Mouse (Mus musculus): ENCODE measurements around the gene Lrrc49. TPM values are rescaled to one million over a fixed set of nuclear protein-coding genes. Genes with fewer than 3 reads are reported as not detected.

The Lrrc49 gene
- total and polyA plus RNA-seq, 2 experiments from 2014 or later: 4.9 to 7.2 TPM

DNA sequence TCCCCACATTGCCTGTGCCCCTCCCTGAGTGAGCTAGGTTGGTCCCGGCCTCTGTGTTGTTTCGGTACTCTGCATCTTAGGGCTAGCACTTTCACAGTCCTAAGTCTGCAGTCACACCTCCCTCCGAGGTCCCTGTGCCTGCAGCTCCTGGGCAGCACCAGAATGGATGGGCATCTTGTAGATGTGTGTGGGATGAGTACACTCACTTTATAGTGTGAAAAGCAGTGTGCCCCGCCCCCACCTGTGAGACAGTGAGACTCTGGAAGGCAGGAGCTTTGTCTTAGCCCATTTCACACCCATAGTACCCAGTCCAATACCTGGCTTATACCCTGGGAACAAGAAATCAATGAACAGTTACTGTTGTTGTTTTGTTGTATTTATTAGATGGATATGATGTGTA is 27.3 kb upstream of the Lrrc49 start:
- Histone ChIP-seq H3K9ac (replicated peaks; ENCODE audit: low read depth, low read length) (no peak overlapping the region), H3K27ac (ENCODE audit: low read depth) (no peak overlapping the region), H3K4me2 (ENCODE audit: low read depth, low read length) (no peak overlapping the region), H3K27me3 (ENCODE audit: control insufficient read depth, insufficient read depth, low read length) (peaks cover 4% of the 10 kb centered on the region; the same call in 1 of the 2 replicates), H3K4me1 (ENCODE audit: control insufficient read depth, insufficient read depth) (peaks cover 7% of the 10 kb centered on the region; the same call in 1 of the 2 replicates), H3K9me3 (replicated peaks; ENCODE audit: control insufficient read depth, low read length) (no peaks in the 10 kb centered on the region), H3K4me3 (ENCODE audit: low read depth, low read length) (no peak overlapping the region), H3K36me3 (replicated peaks; ENCODE audit: control insufficient read depth, insufficient read depth, low read length) (no peaks in the 10 kb centered on the region)
- no peak for TF ChIP-seq CTCF (IDR thresholded peaks at IDR 0.05; ENCODE audit: low read depth)
- no peak for TF ChIP-seq EP300 (IDR thresholded peaks at IDR 0.05; ENCODE audit: low read depth)
- WGBS: 82% methylated on average over 4 of the region's 4 CpGs
- DNase-seq (ENCODE audit: low spot score) (no peak), ATAC-seq (ENCODE audit: insufficient read depth, low read depth) (no peak)

DNA sequence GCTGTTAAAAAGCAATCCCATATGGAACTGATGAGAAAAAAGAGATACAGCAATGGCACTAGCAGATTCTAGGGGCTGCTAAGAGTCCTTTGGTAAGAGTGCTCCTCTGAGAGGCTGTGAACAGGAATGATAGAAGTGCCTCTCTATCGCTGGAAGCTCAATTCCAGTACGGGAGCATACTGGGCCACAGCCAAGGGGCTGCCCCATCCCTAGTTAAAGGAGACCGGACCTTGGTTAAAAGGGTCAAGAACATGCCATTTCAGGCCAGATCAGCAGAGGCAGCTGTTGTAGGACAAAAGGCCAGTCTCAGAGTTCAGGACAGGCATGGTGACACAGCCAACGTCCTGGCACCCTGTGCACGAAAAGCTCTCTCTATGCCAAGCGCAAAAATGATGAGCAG is 26.2 kb upstream of the Lrrc49 start:
- TF ChIP-seq CTCF (IDR thresholded peaks at IDR 0.05; ENCODE audit: low read depth) (no peak), EP300 (IDR thresholded peaks at IDR 0.05; ENCODE audit: low read depth) (no peak)
- H3K9me3 ChIP-seq (replicated peaks; ENCODE audit: control insufficient read depth, low read length): no peaks in the 10 kb centered on the region
- H3K27ac ChIP-seq (ENCODE audit: low read depth): no peak overlapping the region
- DNase-seq (ENCODE audit: low spot score): no peak
- no peak overlapping the region for H3K4me2 ChIP-seq (ENCODE audit: low read depth, low read length)
- WGBS: 59% methylated on average over 6 of the region's 6 CpGs
- no peak overlapping the region for H3K4me3 ChIP-seq (ENCODE audit: low read depth, low read length)
- ATAC-seq (ENCODE audit: insufficient read depth, low read depth): no peak
- H3K36me3 ChIP-seq (replicated peaks; ENCODE audit: control insufficient read depth, insufficient read depth, low read length): no peaks in the 10 kb centered on the region
- no peak overlapping the region for H3K9ac ChIP-seq (replicated peaks; ENCODE audit: low read depth, low read length)
- peaks cover 4% of the 10 kb centered on the region; the same call in 1 of the 2 replicates for H3K27me3 ChIP-seq (ENCODE audit: control insufficient read depth, insufficient read depth, low read length)
- peaks cover 7% of the 10 kb centered on the region; the same call in 1 of the 2 replicates for H3K4me1 ChIP-seq (ENCODE audit: control insufficient read depth, insufficient read depth)

DNA sequence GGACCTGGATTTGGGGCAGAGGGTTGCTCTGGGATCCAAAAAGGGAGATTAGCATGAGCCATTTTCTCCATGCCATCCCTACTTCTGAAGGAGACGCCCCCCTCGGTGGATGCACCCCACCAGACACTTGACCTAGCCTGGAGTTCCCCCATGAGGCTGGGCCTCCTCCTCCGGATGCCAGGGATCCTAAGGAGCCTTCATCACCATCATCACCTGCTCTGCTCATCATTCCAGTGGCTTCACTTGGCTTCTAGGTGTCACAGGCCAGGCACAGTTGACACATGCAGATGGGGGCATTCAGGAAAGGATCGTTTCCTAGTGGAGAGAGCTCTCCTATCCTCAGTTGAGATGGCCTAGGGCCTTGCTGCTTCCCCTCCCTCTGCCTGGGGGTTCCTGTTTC is 25.7 kb upstream of the Lrrc49 start:
- no peak for DNase-seq (ENCODE audit: low spot score)

DNA sequence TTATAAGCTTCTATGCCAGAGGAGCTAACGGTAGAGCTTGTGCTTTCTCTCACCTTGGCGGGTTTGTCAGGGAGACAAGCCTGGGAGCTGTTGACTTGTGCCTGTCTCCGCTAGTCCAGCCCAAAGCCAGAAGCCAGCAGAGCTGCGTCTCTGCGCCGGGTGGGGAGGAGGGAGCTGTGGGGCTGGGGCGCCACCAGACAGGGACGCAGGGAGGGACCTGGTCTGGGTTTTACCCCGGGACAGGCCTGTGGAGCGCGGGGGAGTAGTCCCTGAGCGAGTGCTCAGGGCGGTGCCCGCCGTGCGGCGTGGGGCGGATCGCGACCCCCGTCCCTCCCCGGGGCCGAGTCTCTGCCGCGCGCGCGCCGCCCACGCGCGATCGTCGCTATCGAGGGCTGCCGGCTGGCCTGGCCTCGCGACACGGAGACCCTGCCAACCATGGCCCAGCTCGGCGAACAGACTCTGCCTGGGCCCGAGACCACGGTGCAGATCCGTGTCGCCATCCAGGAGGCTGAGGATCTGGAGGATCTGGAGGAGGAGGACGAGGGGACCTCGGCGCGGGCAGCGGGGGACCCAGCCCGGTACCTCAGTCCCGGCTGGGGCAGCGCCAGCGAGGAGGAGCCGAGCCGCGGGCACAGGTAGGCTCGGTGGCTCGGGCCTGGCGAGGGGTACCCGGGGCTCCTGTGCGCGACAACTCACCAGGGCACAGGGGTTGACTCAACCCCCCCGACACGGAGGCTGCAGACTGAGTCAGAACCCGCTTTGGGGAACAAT is 25.0 kb upstream of the Lrrc49 start, which contains the start of gene Larp6:
Larp6 (plus strand) TSS at position 219 of the 771 bp plus-strand sequence.
- Histone ChIP-seq H3K27me3 (ENCODE audit: control insufficient read depth, insufficient read depth, low read length) (peaks cover 4% of the 10 kb centered on the region; the same call in 1 of the 2 replicates), H3K9ac (replicated peaks; ENCODE audit: low read depth, low read length) (peak within 1 kb of the TSS; percentile 54), H3K9me3 (replicated peaks; ENCODE audit: control insufficient read depth, low read length) (no peaks in the 10 kb centered on the region), H3K4me2 (ENCODE audit: low read depth, low read length) (peak within 1 kb of the TSS; percentile 95), H3K27ac (ENCODE audit: low read depth) (no peak within 1 kb of the TSS), H3K36me3 (replicated peaks; ENCODE audit: control insufficient read depth, insufficient read depth, low read length) (no peaks in the 10 kb centered on the region), H3K4me3 (ENCODE audit: low read depth, low read length) (peak within 1 kb of the TSS; percentile 62), H3K4me1 (ENCODE audit: control insufficient read depth, insufficient read depth) (peaks cover 7% of the 10 kb centered on the region; the same call in 1 of the 2 replicates)
- 2% methylated on average over 59 of the region's 66 CpGs for WGBS
- ATAC-seq (ENCODE audit: insufficient read depth, low read depth): peak; percentile 73
- no peak for DNase-seq (ENCODE audit: low spot score)
- TF ChIP-seq CTCF (IDR thresholded peaks at IDR 0.05; ENCODE audit: low read depth) (no peak), EP300 (IDR thresholded peaks at IDR 0.05; ENCODE audit: low read depth) (no peak)

More for the DNA sequence above, 25.7 kb upstream of the Lrrc49 start:
- peaks cover 7% of the 10 kb centered on the region; the same call in 1 of the 2 replicates for H3K4me1 ChIP-seq (ENCODE audit: control insufficient read depth, insufficient read depth)
- WGBS: 50% methylated on average over 4 of the region's 4 CpGs
- TF ChIP-seq CTCF (IDR thresholded peaks at IDR 0.05; ENCODE audit: low read depth): no peak
- TF ChIP-seq EP300 (IDR thresholded peaks at IDR 0.05; ENCODE audit: low read depth): no peak
- H3K4me2 ChIP-seq (ENCODE audit: low read depth, low read length): peak overlapping the region; percentile 95
- H3K9ac ChIP-seq (replicated peaks; ENCODE audit: low read depth, low read length): peak overlapping the region; percentile 54; the same call in 1 of the 2 replicates
- H3K9me3 ChIP-seq (replicated peaks; ENCODE audit: control insufficient read depth, low read length): no peaks in the 10 kb centered on the region
- H3K36me3 ChIP-seq (replicated peaks; ENCODE audit: control insufficient read depth, insufficient read depth, low read length): no peaks in the 10 kb centered on the region
- H3K4me3 ChIP-seq (ENCODE audit: low read depth, low read length): peak overlapping the region; percentile 62
- H3K27ac ChIP-seq (ENCODE audit: low read depth): no peak overlapping the region
- peaks cover 4% of the 10 kb centered on the region; the same call in 1 of the 2 replicates for H3K27me3 ChIP-seq (ENCODE audit: control insufficient read depth, insufficient read depth, low read length)
- ATAC-seq (ENCODE audit: insufficient read depth, low read depth): no peak

DNA sequence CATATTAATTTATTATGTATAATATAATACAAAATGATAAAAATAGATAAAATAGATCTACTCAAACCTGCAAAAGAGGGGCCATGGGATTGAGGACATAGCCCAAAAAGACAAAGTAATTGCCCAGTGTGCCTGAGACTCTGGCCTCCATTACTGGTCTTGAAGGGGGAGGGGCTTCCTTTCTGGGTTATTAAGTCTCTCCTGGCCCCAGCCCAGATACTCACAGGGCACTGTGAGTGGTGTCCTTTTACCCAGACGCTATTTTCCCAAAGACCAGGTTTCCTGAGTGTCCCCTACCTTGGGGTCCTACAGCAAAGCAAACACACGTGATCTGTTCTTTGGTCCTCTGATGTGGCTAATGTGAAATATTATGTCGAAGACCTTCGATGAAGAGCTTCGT is 24.1 kb upstream of the Lrrc49 start:
- no peak for TF ChIP-seq CTCF (IDR thresholded peaks at IDR 0.05; ENCODE audit: low read depth)
- no peak for TF ChIP-seq EP300 (IDR thresholded peaks at IDR 0.05; ENCODE audit: low read depth)
- 79% methylated on average over 5 of the region's 5 CpGs for WGBS
- H3K27me3 ChIP-seq (ENCODE audit: control insufficient read depth, insufficient read depth, low read length): peaks cover 4% of the 10 kb centered on the region; the same call in 1 of the 2 replicates
- DNase-seq (ENCODE audit: low spot score) (no peak), ATAC-seq (ENCODE audit: insufficient read depth, low read depth) (no peak)
- no peaks in the 10 kb centered on the region for H3K9me3 ChIP-seq (replicated peaks; ENCODE audit: control insufficient read depth, low read length)
- H3K4me3 ChIP-seq (ENCODE audit: low read depth, low read length): no peak overlapping the region
- peaks cover 7% of the 10 kb centered on the region; the same call in 1 of the 2 replicates for H3K4me1 ChIP-seq (ENCODE audit: control insufficient read depth, insufficient read depth)
- H3K4me2 ChIP-seq (ENCODE audit: low read depth, low read length): no peak overlapping the region
- H3K36me3 ChIP-seq (replicated peaks; ENCODE audit: control insufficient read depth, insufficient read depth, low read length): no peaks in the 10 kb centered on the region
- no peak overlapping the region for H3K9ac ChIP-seq (replicated peaks; ENCODE audit: low read depth, low read length)
- H3K27ac ChIP-seq (ENCODE audit: low read depth): no peak overlapping the region
